Mouse (Mus musculus): ENCODE measurements at regions not wholly inside any gene's neighbourhood (a gene's known extent, or its start where the extent isn't known, plus 50 kb on each side); places are given as distances from the start of the nearest gene placed in this dataset.

DNA sequence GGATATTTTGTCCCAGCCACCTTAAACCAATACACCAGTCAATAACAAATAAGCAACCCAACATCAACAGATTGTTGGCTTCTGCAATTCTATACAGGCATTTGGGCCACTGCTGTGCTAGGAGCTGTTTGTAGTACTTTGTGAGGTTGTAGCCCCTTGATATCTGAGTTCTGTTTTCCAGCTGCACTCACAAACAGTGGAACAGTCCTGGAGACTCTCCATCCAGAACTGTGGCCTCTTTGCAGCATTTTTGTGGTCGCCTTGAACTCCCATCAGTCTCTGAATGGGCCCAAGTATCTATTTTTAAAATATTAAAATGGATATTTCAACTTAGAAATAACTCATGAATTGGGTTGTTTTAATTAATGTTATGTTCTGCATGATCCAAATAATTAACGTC lies 205.2 kb upstream of the Thbs1 start:
- TF ChIP-seq CTCF (IDR thresholded peaks at IDR 0.05; ENCODE audit: extremely low read depth, insufficient read depth, insufficient read length, insufficient replicate concordance) (no peak), POLR2A (IDR thresholded peaks at IDR 0.05; ENCODE audit: low read depth, low read length) (no peak)

Data from spleen, adult 2 months (tissue).